Mouse (Mus musculus): ENCODE data around the gene Gss. TPM values are rescaled to one million over a fixed set of nuclear protein-coding genes. Genes with fewer than 3 reads are reported as not detected.
"Not testable (repeated sequence)": the region's sequence is repeated elsewhere in the genome, so short reads cannot be mapped to it uniquely, and the experiment has no call there.

Gene Gss
- polyA plus RNA-seq, 1 experiment from 2014 or later: 14.7 TPM

- no peaks in the 10 kb centered on the region for H3K36me3 ChIP-seq (ENCODE audit: control insufficient read depth, insufficient read depth, low read length)
- H3K4me3 ChIP-seq (ENCODE audit: low read depth, low read length): no peak overlapping the region
- no peak overlapping the region for H3K4me2 ChIP-seq (replicated peaks; ENCODE audit: low read depth, low read length)
- H3K27me3 ChIP-seq (ENCODE audit: control insufficient read depth, insufficient read depth, low read length): no peaks in the 10 kb centered on the region
- ATAC-seq (ENCODE audit: low FRiP score) (no peak), DNase-seq (ENCODE audit: low spot score) (no peak)
- no peaks in the 10 kb centered on the region for H3K4me1 ChIP-seq (replicated peaks; ENCODE audit: control insufficient read depth, insufficient read depth, low read length)
- no peak overlapping the region for H3K9ac ChIP-seq (ENCODE audit: low read depth, low read length)
- H3K9me3 ChIP-seq (ENCODE audit: control insufficient read depth, low read length): no peaks in the 10 kb centered on the region
- H3K27ac ChIP-seq (ENCODE audit: low read depth, low read length): no peak overlapping the region
These were observed 40.3 kb downstream of the Gss start for GRCm38 (mm10) chr2:155552336-155552735.

GRCm38 (mm10) chr2:155546955-155547354 lies 45.7 kb downstream of the Gss start:
- ATAC-seq (ENCODE audit: low FRiP score) (no peak), DNase-seq (ENCODE audit: low spot score) (no peak)
- Histone ChIP-seq H3K4me3 (ENCODE audit: low read depth, low read length) (no peak overlapping the region), H3K4me1 (replicated peaks; ENCODE audit: control insufficient read depth, insufficient read depth, low read length) (no peaks in the 10 kb centered on the region), H3K9ac (ENCODE audit: low read depth, low read length) (no peak overlapping the region), H3K27me3 (ENCODE audit: control insufficient read depth, insufficient read depth, low read length) (no peaks in the 10 kb centered on the region), H3K36me3 (ENCODE audit: control insufficient read depth, insufficient read depth, low read length) (no peaks in the 10 kb centered on the region), H3K9me3 (ENCODE audit: control insufficient read depth, low read length) (no peaks in the 10 kb centered on the region), H3K4me2 (replicated peaks; ENCODE audit: low read depth, low read length) (no peak overlapping the region), H3K27ac (ENCODE audit: low read depth, low read length) (no peak overlapping the region)
- 90% methylated on average over 1 of the region's 1 CpGs for WGBS

DNA sequence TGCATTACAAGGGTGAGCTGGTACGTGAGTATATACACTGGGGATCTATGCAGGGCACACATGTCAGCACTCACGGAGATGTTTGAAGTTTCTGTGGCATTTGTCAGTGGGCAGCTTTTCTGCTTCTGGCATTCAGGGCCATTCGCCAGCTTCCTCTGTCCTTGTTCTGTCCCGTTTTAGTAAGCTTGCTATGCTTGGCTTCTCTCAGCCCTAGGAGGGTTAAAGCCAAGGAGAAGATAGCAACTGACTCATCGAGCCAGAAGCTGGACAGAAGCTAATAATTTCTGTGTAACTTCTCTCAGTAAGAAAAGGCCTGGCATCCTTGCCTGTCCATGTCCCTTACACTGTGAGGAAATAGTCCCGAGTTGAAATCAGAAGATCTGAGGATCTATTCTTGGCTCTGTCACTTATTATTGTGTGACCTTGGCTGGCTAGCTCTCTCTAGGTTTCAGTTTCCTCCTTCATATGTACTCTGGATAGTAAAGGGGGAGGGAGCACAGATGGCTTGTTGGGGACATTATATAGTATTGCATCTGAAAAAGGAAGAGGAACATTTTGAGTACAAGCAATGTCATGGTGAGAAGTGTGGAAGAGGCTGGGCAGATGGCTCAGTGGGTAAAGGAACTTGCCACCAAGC lies 51.7 kb downstream of the Gss start:
- DNase-seq (ENCODE audit: low spot score) (no peak), ATAC-seq (ENCODE audit: low FRiP score) (no peak)
- no peak overlapping the region for H3K4me3 ChIP-seq (ENCODE audit: low read depth, low read length)
- no peak overlapping the region for H3K9ac ChIP-seq (ENCODE audit: low read depth, low read length)
- H3K27ac ChIP-seq (ENCODE audit: low read depth, low read length): no peak overlapping the region
- no peaks in the 10 kb centered on the region for H3K36me3 ChIP-seq (ENCODE audit: control insufficient read depth, insufficient read depth, low read length)
- 77% methylated on average over 6 of the region's 6 CpGs for WGBS
- no peaks in the 10 kb centered on the region for H3K9me3 ChIP-seq (ENCODE audit: control insufficient read depth, low read length)
- no peaks in the 10 kb centered on the region for H3K27me3 ChIP-seq (ENCODE audit: control insufficient read depth, insufficient read depth, low read length)
- no peak overlapping the region for H3K4me2 ChIP-seq (replicated peaks; ENCODE audit: low read depth, low read length)
- no peaks in the 10 kb centered on the region for H3K4me1 ChIP-seq (replicated peaks; ENCODE audit: control insufficient read depth, insufficient read depth, low read length)

DNA sequence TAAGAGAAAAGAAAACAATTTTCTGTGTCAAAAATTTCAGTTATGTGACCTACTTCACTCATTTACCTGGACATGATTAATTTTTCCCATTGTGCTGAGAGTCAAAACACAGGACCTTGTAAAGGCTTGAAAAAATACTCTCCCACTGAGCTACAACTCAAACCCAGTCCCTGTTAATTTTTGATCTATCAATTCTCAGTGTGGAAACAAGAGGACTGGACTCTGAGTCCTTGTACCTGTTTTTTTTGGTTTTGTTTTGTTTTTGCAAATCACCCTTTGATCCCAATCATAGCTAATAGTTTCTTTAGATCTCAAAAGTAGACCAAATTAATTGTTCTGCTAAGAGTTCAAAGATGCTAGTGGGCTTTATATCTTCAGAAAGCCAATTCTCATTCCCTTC lies 52.9 kb downstream of the Gss start:
- Histone ChIP-seq H3K4me2 (replicated peaks; ENCODE audit: low read depth, low read length) (no peak overlapping the region), H3K4me3 (ENCODE audit: low read depth, low read length) (no peak overlapping the region), H3K27ac (ENCODE audit: low read depth, low read length) (no peak overlapping the region), H3K4me1 (replicated peaks; ENCODE audit: control insufficient read depth, insufficient read depth, low read length) (no peaks in the 10 kb centered on the region), H3K36me3 (ENCODE audit: control insufficient read depth, insufficient read depth, low read length) (no peaks in the 10 kb centered on the region), H3K9me3 (ENCODE audit: control insufficient read depth, low read length) (no peaks in the 10 kb centered on the region), H3K9ac (ENCODE audit: low read depth, low read length) (no peak overlapping the region), H3K27me3 (ENCODE audit: control insufficient read depth, insufficient read depth, low read length) (no peaks in the 10 kb centered on the region)
- ATAC-seq (ENCODE audit: low FRiP score) (no peak), DNase-seq (ENCODE audit: low spot score) (no peak)

GRCm38 (mm10) chr2:155538463-155539057 lies 54.0 kb downstream of the Gss start:
- WGBS: 77% methylated on average over 12 of the region's 19 CpGs
- not testable (repeated sequence) for ATAC-seq (ENCODE audit: low FRiP score); DNase-seq (ENCODE audit: low spot score); H3K27me3 ChIP-seq (ENCODE audit: control insufficient read depth, insufficient read depth, low read length); H3K4me3 ChIP-seq (ENCODE audit: low read depth, low read length); H3K4me1 ChIP-seq (replicated peaks; ENCODE audit: control insufficient read depth, insufficient read depth, low read length); H3K4me2 ChIP-seq (replicated peaks; ENCODE audit: low read depth, low read length); H3K9ac ChIP-seq (ENCODE audit: low read depth, low read length); H3K9me3 ChIP-seq (ENCODE audit: control insufficient read depth, low read length); H3K27ac ChIP-seq (ENCODE audit: low read depth, low read length); H3K36me3 ChIP-seq (ENCODE audit: control insufficient read depth, insufficient read depth, low read length)

GRCm38 (mm10) chr2:155537761-155538462 lies 54.7 kb downstream of the Gss start:
- WGBS: 82% methylated on average over 5 of the region's 5 CpGs
- Histone ChIP-seq H3K4me2 (replicated peaks; ENCODE audit: low read depth, low read length) (no peak overlapping the region), H3K27ac (ENCODE audit: low read depth, low read length) (no peak overlapping the region), H3K9me3 (ENCODE audit: control insufficient read depth, low read length) (no peaks in the 10 kb centered on the region), H3K4me3 (ENCODE audit: low read depth, low read length) (no peak overlapping the region), H3K9ac (ENCODE audit: low read depth, low read length) (no peak overlapping the region), H3K36me3 (ENCODE audit: control insufficient read depth, insufficient read depth, low read length) (no peaks in the 10 kb centered on the region), H3K27me3 (ENCODE audit: control insufficient read depth, insufficient read depth, low read length) (no peaks in the 10 kb centered on the region), H3K4me1 (replicated peaks; ENCODE audit: control insufficient read depth, insufficient read depth, low read length) (no peaks in the 10 kb centered on the region)
- no peak for ATAC-seq (ENCODE audit: low FRiP score)
- no peak for DNase-seq (ENCODE audit: low spot score)

- Histone ChIP-seq H3K36me3 (ENCODE audit: control insufficient read depth, insufficient read depth, low read length) (no peaks in the 10 kb centered on the region), H3K9ac (ENCODE audit: low read depth, low read length) (no peak overlapping the region), H3K27ac (ENCODE audit: low read depth, low read length) (no peak overlapping the region), H3K4me2 (replicated peaks; ENCODE audit: low read depth, low read length) (no peak overlapping the region), H3K9me3 (ENCODE audit: control insufficient read depth, low read length) (no peaks in the 10 kb centered on the region), H3K27me3 (ENCODE audit: control insufficient read depth, insufficient read depth, low read length) (no peaks in the 10 kb centered on the region), H3K4me1 (replicated peaks; ENCODE audit: control insufficient read depth, insufficient read depth, low read length) (no peaks in the 10 kb centered on the region), H3K4me3 (ENCODE audit: low read depth, low read length) (no peak overlapping the region)
- ATAC-seq (ENCODE audit: low FRiP score): no peak
- DNase-seq (ENCODE audit: low spot score): no peak
These were observed 56.3 kb downstream of the Gss start for GRCm38 (mm10) chr2:155536292-155536691.

- no peaks in the 10 kb centered on the region for H3K27me3 ChIP-seq (ENCODE audit: control insufficient read depth, insufficient read depth, low read length)
- H3K4me3 ChIP-seq (ENCODE audit: low read depth, low read length): no peak overlapping the region
- ATAC-seq (ENCODE audit: low FRiP score) (no peak), DNase-seq (ENCODE audit: low spot score) (no peak)
- H3K27ac ChIP-seq (ENCODE audit: low read depth, low read length): no peak overlapping the region
- H3K36me3 ChIP-seq (ENCODE audit: control insufficient read depth, insufficient read depth, low read length): no peaks in the 10 kb centered on the region
- no peak overlapping the region for H3K9ac ChIP-seq (ENCODE audit: low read depth, low read length)
- whole genome bisulfite sequencing: 79% methylated on average over 5 of the region's 5 CpGs
- no peak overlapping the region for H3K4me2 ChIP-seq (replicated peaks; ENCODE audit: low read depth, low read length)
- no peaks in the 10 kb centered on the region for H3K4me1 ChIP-seq (replicated peaks; ENCODE audit: control insufficient read depth, insufficient read depth, low read length)
- H3K9me3 ChIP-seq (ENCODE audit: control insufficient read depth, low read length): no peaks in the 10 kb centered on the region
These were observed 65.2 kb downstream of the Gss start for GRCm38 (mm10) chr2:155527367-155527766.

DNA sequence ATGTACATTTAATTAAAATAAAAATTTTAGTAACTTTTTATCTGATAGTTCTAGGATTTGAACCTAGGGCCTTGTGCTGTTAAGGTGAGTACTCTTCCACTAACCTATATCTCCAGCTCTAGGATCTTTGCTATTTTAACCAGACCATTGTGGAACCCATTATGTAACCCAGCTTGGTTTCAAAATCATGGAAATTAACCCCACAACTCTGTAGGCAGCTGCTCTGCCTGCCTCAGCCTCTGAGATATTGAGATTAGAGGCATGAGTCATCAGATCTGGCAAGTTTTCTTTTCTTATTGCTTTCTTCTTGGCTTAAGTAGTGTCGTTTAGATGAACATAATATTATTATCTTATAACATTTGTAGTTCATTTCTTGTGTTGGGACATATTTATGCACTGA lies 68.2 kb downstream of the Gss start:
- ATAC-seq (ENCODE audit: low FRiP score): no peak
- no peak overlapping the region for H3K27ac ChIP-seq (ENCODE audit: low read depth, low read length)
- H3K9me3 ChIP-seq (ENCODE audit: control insufficient read depth, low read length): no peaks in the 10 kb centered on the region
- no peaks in the 10 kb centered on the region for H3K4me1 ChIP-seq (replicated peaks; ENCODE audit: control insufficient read depth, insufficient read depth, low read length)
- H3K4me3 ChIP-seq (ENCODE audit: low read depth, low read length): no peak overlapping the region
- no peak overlapping the region for H3K9ac ChIP-seq (ENCODE audit: low read depth, low read length)
- no peaks in the 10 kb centered on the region for H3K36me3 ChIP-seq (ENCODE audit: control insufficient read depth, insufficient read depth, low read length)
- H3K4me2 ChIP-seq (replicated peaks; ENCODE audit: low read depth, low read length): no peak overlapping the region
- no peaks in the 10 kb centered on the region for H3K27me3 ChIP-seq (ENCODE audit: control insufficient read depth, insufficient read depth, low read length)
- WGBS: 77% methylated on average over 1 of the region's 1 CpGs
- DNase-seq (ENCODE audit: low spot score): no peak
